Mouse (Mus musculus) small intestine, adult 10 weeks (tissue): Measurements from ENCODE around the gene Gramd4. TPM values are rescaled to one million over a fixed set of nuclear protein-coding genes. Genes with fewer than 3 reads are reported as not detected.

Experiments used
- polyA plus RNA-seq: library from polyadenylated mRNA; stranded (reverse); fragments of 350-450 nt; fragmentation: Illumina TruSeq; extraction: RNeasy Lipid Tissue Mini Kit (QIAGEN cat#74804); gene quantifications from one replicate; pipeline ENCODE4 v1.2.3, GENCODE M21; 2014; ENCODE audit warnings: low replicate concordance

Gramd4 gene
- 3.4 TPM for polyA plus RNA-seq

GRCm38 (mm10) chr15:86057413-86057812 lies at the start of gene Gramd4:
Gene Gramd4, plus strand, starts transcription at chr15:86057695.

GRCm38 (mm10) chr15:86033191-86033841 lies 24.2 kb upstream of the Gramd4 start, which contains the start of gene Celsr1:
Gene Celsr1, minus strand, starts transcription at chr15:86033777.

GRCm38 (mm10) chr15:86185689-86186569 lies 128.4 kb downstream of the Gramd4 start, which contains the start of gene Cerk:
Gene Cerk, minus strand, starts transcription at chr15:86186141.

Other genes starting within 250 kb of the Gramd4 start
- 2.0 TPM for gene Cdpf1, start 246.0 kb upstream of the Gramd4 start, polyA plus RNA-seq
- gene Pkdrej, start 236.0 kb upstream of the Gramd4 start, polyA plus RNA-seq: 0.04 TPM
- 5.5 TPM for gene Ttc38, start 225.4 kb upstream of the Gramd4 start, polyA plus RNA-seq
- not detected for gene Gtse1, start 197.9 kb upstream of the Gramd4 start, polyA plus RNA-seq
- gene Trmu, start 178.4 kb upstream of the Gramd4 start, polyA plus RNA-seq: 7.1 TPM
- 0.11 TPM for gene Celsr1, start 23.9 kb upstream of the Gramd4 start, polyA plus RNA-seq
- 5.2 TPM for gene Cerk, start 128.4 kb downstream of the Gramd4 start, polyA plus RNA-seq
- gene Tbc1d22a, start 156.8 kb downstream of the Gramd4 start, polyA plus RNA-seq: 2.0 TPM